Mouse (Mus musculus) lung, postnatal 0 days (tissue): ENCODE results near the gene Sprr1a. TPM values are rescaled to one million over a fixed set of nuclear protein-coding genes. Genes with fewer than 3 reads are reported as not detected.

Source experiments
- ATAC-seq: fragments of 200-750 bp; cut with Nextera tagmentation; 2 replicates; pipeline ENCODE4 v1.8.0; 2017; ENCODE audit warnings: moderate library complexity
- DNase-seq: peaks from one replicate; pipeline ENCODE4 v3.0.0-alpha.2; 2016; ENCODE audit warnings: low spot score
- H3K27ac ChIP-seq: fragments of 300-500 bp; sonication (generic); 2 replicates; pipeline ENCODE4 v1.5.1; 2014; ENCODE audit warnings: antibody characterized with exemption, mild to moderate bottlenecking, low read length, mixed read lengths
- H3K27me3 ChIP-seq: fragments of 300-500 bp; sonication (generic); replicated peaks from 2 replicates; pipeline ENCODE4 v1.6.1; 2014; ENCODE audit warnings: low read length, mixed read lengths; ENCODE audit not compliant: insufficient read depth
- H3K36me3 ChIP-seq: fragments of 300-500 bp; sonication (generic); 2 replicates; pipeline ENCODE4 v1.6.1; 2014; ENCODE audit warnings: low read length, mixed read lengths; ENCODE audit not compliant: insufficient read depth
- H3K4me1 ChIP-seq: fragments of 300-500 bp; sonication (generic); 2 replicates; pipeline ENCODE4 v1.6.1; 2014; ENCODE audit warnings: antibody characterized with exemption, low read depth, low read length, mixed read lengths; ENCODE audit not compliant: insufficient read depth
- H3K4me2 ChIP-seq: fragments of 300-500 bp; sonication (generic); replicated peaks from 2 replicates; pipeline ENCODE4 v1.6.1; 2014; ENCODE audit warnings: low read depth, mild to moderate bottlenecking, low read length, moderate library complexity, mixed read lengths
- H3K4me3 ChIP-seq: fragments of 300-500 bp; sonication (generic); 2 replicates; pipeline ENCODE4 v1.5.1; 2014; ENCODE audit warnings: low read depth, low read length
- H3K9ac ChIP-seq: fragments of 300-500 bp; sonication (generic); replicated peaks from 2 replicates; pipeline ENCODE4 v1.6.1; 2014; ENCODE audit warnings: low read depth, mild to moderate bottlenecking
- H3K9me3 ChIP-seq: fragments of 300-500 bp; sonication (generic); 2 replicates; pipeline ENCODE4 v1.6.1; 2016; ENCODE audit warnings: low read length, mixed read lengths
- CTCF ChIP-seq: IDR thresholded peaks from 2 replicates; pipeline ENCODE4 v1.5.1; 2016; ENCODE audit warnings: antibody characterized with exemption, mild to moderate bottlenecking
- EP300 ChIP-seq: IDR thresholded peaks from 2 replicates; pipeline ENCODE4 v1.6.1; 2016; ENCODE audit warnings: antibody characterized with exemption, mild to moderate bottlenecking, control low read depth
- WGBS: fragments of 180-500 bp; shearing (Covaris S2); extraction: QIAGEN DNeasy Blood & Tissue Kit; methylation state at CpG from one replicate; pipeline ENCODE4 v1.1.7; 2014; 5-methylcytosine and 5-hydroxymethylcytosine counted together
- polyA plus RNA-seq: library from polyadenylated mRNA; unstranded; fragments of >200 nt; fragmentation: Nextera tagmentation; extraction: Ambion mirVana; gene quantifications from 2 replicates; pipeline ENCODE4 v1.2.1, GENCODE M21; 2015

Gene Sprr1a
- polyA plus RNA-seq, 1 experiment from 2014 or later = 2.7 TPM

DNA sequence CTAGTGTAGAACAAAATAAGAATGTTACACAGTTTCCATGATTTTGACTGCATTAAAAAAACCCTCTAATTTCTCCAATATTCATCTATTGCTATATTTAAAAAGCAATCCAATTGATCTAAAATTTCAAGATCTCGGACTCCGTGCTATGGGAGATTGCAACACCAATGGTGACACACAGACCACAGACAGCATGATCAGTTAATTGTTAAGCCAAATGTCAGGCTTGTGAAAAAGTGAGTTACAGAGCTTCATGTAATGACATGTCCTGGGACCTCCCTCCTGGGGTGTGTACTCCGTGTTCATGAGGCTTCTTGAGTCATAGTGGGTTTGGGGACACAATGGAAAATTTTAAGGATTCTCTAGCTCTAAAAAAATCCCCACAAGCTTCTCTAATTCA is 45.5 kb downstream of the Sprr1a start:
- no peak overlapping the region for H3K4me2 ChIP-seq
- no peak overlapping the region for H3K9ac ChIP-seq
- WGBS = 84% methylated on average over 3 of the region's 3 CpGs
- ATAC-seq (no peak), DNase-seq (no peak)
- no peaks in the 10 kb centered on the region for H3K9me3 ChIP-seq
- H3K36me3 ChIP-seq = no peaks in the 10 kb centered on the region
- H3K27me3 ChIP-seq = no peaks in the 10 kb centered on the region
- H3K27ac ChIP-seq = no peak overlapping the region
- no peaks in the 10 kb centered on the region for H3K4me1 ChIP-seq
- H3K4me3 ChIP-seq = no peak overlapping the region
- TF ChIP-seq CTCF (no peak), EP300 (no peak)

GRCm38 (mm10) chr3:92438689-92439088 is 47.0 kb downstream of the Sprr1a start, which contains the start of gene Sprr1b:
TSS of gene Sprr1b (minus strand) at chr3:92438789.
- H3K4me2 ChIP-seq = no peak within 1 kb of the TSS
- H3K27ac ChIP-seq = no peak within 1 kb of the TSS
- H3K36me3 ChIP-seq = no peaks in the 10 kb centered on the region
- no peaks in the 10 kb centered on the region for H3K9me3 ChIP-seq
- no peaks in the 10 kb centered on the region for H3K27me3 ChIP-seq
- WGBS = 91% methylated on average over 3 of the region's 3 CpGs
- ATAC-seq = no peak
- DNase-seq = no peak
- no peak within 1 kb of the TSS for H3K9ac ChIP-seq
- TF ChIP-seq CTCF = no peak
- no peak for TF ChIP-seq EP300
- H3K4me3 ChIP-seq = no peak within 1 kb of the TSS
- H3K4me1 ChIP-seq = no peaks in the 10 kb centered on the region

Other genes with a start within 250 kb of the Sprr1a start
- not detected in 2 replicates for gene Sprr2a3, start 200.5 kb downstream of the Sprr1a start, polyA plus RNA-seq
- gene Sprr2b, start 169.3 kb downstream of the Sprr1a start, polyA plus RNA-seq = not detected in 2 replicates
- gene Sprr2d, start 146.8 kb downstream of the Sprr1a start, polyA plus RNA-seq = not detected in 2 replicates
- gene Sprr2e, start 133.8 kb downstream of the Sprr1a start, polyA plus RNA-seq = not detected in 2 replicates
- not detected in 2 replicates for gene Sprr2f, start 120.7 kb downstream of the Sprr1a start, polyA plus RNA-seq
- not detected in 2 replicates for gene Sprr2h, start 100.2 kb downstream of the Sprr1a start, polyA plus RNA-seq
- gene Sprr2i, start 77.9 kb downstream of the Sprr1a start, polyA plus RNA-seq = not detected in 2 replicates
- gene Sprr2j-ps, start 67.8 kb downstream of the Sprr1a start, polyA plus RNA-seq = not detected in 2 replicates
- gene Gm9774, start 56.5 kb downstream of the Sprr1a start, polyA plus RNA-seq = 7.4 TPM in 2 replicates
- not detected in 2 replicates for gene Sprr2k, start 53.3 kb downstream of the Sprr1a start, polyA plus RNA-seq
- gene Sprr1b, start 47.1 kb downstream of the Sprr1a start, polyA plus RNA-seq = not detected in 2 replicates
- not detected in 2 replicates for gene Sprr3, start 27.2 kb downstream of the Sprr1a start, polyA plus RNA-seq
- gene Sprr4, start 14.6 kb upstream of the Sprr1a start, polyA plus RNA-seq = not detected in 2 replicates
- not detected in 2 replicates for gene 2310046K23Rik, start 48.6 kb upstream of the Sprr1a start, polyA plus RNA-seq
- 2.2 and 3.4 TPM in 2 replicates for gene Ivl, start 87.8 kb upstream of the Sprr1a start, polyA plus RNA-seq
- not detected in 2 replicates for gene Smcp, start 103.1 kb upstream of the Sprr1a start, polyA plus RNA-seq
- gene 2210017I01Rik, start 121.6 kb upstream of the Sprr1a start, polyA plus RNA-seq = not detected in 2 replicates
- gene Lce6a, start 135.8 kb upstream of the Sprr1a start, polyA plus RNA-seq = not detected in 2 replicates
- gene Lce1a1, start 162.4 kb upstream of the Sprr1a start, polyA plus RNA-seq = 0.27 TPM in 1 of 2 replicates, not detected in the other
- gene Lce1b, start 171.0 kb upstream of the Sprr1a start, polyA plus RNA-seq = not detected in 2 replicates
- not detected in 2 replicates for gene Lce1a2, start 184.4 kb upstream of the Sprr1a start, polyA plus RNA-seq
- not detected in 2 replicates for gene Lce1c, start 193.4 kb upstream of the Sprr1a start, polyA plus RNA-seq
- gene Lce1d, start 201.3 kb upstream of the Sprr1a start, polyA plus RNA-seq = not detected in 2 replicates
- not detected in 2 replicates for gene Lce1e, start 223.2 kb upstream of the Sprr1a start, polyA plus RNA-seq
- gene Lce1f, start 234.5 kb upstream of the Sprr1a start, polyA plus RNA-seq = not detected in 2 replicates